Mouse (Mus musculus): ENCODE data around the gene Cartpt.
A peak's percentile ranks its signal among the peaks of the same experiment; 100 is the strongest.
"Not testable (repeated sequence)": the region's sequence is repeated elsewhere in the genome, so short reads cannot be mapped to it uniquely, and the experiment has no call there.

The Cartpt gene

GRCm38 (mm10) chr13:99900965-99901364 lies at the start of gene Cartpt:
Gene Cartpt, minus strand, starts transcription at chr13:99901091.
- no peak for DNase-seq (ENCODE audit: low read depth in 2 of 2, low spot score in 2 of 2)

GRCm38 (mm10) chr13:99947417-99947816 lies 46.5 kb upstream of the Cartpt start:
- no peak for DNase-seq (ENCODE audit: low read depth in 2 of 2, low spot score in 2 of 2)

DNA sequence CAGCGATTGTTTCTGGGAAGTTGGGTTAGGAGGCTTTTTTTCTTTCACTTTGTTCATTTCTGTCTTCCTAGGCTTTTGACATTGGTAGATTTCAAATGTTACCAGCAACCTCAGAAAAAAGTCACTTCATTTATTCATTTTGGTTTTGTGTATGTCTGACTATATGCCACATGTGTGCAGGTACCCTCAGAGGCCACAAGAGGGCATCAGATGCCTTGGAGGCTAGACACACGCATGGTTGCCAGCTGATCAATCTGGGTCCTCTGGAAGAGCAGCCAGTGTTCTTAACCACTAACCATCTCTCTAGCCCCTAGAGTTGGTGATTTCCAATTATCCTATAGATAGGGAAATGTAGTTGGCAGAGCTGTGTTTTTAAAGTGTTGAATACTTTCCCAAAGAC lies 42.6 kb upstream of the Cartpt start:
- no peak for DNase-seq (ENCODE audit: low read depth in 2 of 2, low spot score in 2 of 2)

DNA sequence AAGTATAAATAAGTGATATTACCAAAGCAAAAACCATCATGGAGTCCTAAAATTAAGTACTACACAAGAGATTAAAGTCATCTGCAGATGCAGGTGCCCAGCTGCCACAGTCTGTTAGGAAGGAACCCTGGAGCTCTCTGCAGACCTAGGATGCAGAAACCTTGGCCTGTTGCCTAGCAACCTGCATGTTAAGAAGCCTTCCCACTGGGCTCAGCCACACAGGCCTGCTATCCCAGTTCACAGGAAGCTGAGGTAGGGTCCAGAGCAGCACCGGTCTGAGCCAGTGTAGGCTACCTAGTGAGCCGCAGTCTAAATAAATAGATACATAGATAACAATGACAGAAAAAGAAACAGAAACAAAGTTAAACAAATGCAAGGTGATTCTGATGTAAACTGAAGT lies 39.7 kb upstream of the Cartpt start:
- DNase-seq (ENCODE audit: low read depth in 2 of 2, low spot score in 2 of 2) = no peak

DNA sequence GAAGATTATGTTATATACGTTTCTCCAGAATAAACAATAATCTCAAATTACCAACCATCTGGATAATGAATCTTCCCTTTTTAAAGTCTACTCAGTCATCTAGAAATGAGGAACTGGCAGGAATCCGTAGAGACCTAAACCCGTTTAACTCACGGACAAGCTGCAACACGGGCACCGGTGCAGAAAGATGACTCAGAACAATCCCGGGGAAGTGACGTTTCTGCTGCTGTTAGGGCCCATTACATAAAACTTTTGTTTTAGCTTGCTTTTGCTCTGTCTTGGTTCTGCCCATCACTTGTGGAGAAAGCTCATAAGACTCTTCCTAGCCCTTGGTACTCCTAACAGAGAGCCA lies 38.4 kb upstream of the Cartpt start:
- no peak for DNase-seq (ENCODE audit: low read depth in 2 of 2, low spot score in 2 of 2)

GRCm38 (mm10) chr13:99938606-99939319 lies 37.9 kb upstream of the Cartpt start:
- no peak for DNase-seq (ENCODE audit: low read depth in 2 of 2, low spot score in 2 of 2)

GRCm38 (mm10) chr13:99937741-99938140 lies 36.9 kb upstream of the Cartpt start:
- no peak for DNase-seq (ENCODE audit: low read depth in 2 of 2, low spot score in 2 of 2)

DNA sequence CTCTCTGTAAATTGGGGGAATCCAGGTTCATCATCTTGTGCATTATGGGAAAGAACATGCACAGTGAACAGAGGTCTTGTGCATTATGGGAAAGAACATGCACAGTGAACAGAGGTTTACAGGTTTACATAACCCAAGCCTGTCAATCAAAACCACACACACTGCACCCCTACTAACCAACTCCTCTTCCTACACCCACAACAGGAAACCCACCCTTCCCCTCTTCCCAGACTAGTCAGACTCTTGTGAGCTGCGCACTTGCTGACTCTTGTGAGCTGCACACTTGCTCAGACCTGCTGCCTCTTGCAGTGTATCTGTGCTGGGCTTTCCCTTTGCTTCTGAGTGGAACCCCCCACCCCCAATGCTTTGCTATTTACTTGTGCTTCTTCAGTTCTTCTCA lies 31.5 kb upstream of the Cartpt start:
- DNase-seq (ENCODE audit: low read depth in 2 of 2, low spot score in 2 of 2) = peak in 1 of 2 experiments; percentile 12

GRCm38 (mm10) chr13:99931502-99931901 lies 30.6 kb upstream of the Cartpt start:
- no peak for DNase-seq (ENCODE audit: low read depth in 2 of 2, low spot score in 2 of 2)

GRCm38 (mm10) chr13:99926249-99926648 lies 25.4 kb upstream of the Cartpt start:
- no peak for DNase-seq (ENCODE audit: low read depth in 2 of 2, low spot score in 2 of 2)

GRCm38 (mm10) chr13:99915632-99916031 lies 14.7 kb upstream of the Cartpt start:
- no peak for DNase-seq (ENCODE audit: low read depth in 2 of 2, low spot score in 2 of 2)

GRCm38 (mm10) chr13:99900557-99900892 lies 366 bp downstream of the Cartpt start:
- no peak for DNase-seq (ENCODE audit: low read depth in 2 of 2, low spot score in 2 of 2)

- DNase-seq (ENCODE audit: low read depth in 2 of 2, low spot score in 2 of 2) = no peak
These were observed 978 bp downstream of the Cartpt start for GRCm38 (mm10) chr13:99899670-99900556.

DNA sequence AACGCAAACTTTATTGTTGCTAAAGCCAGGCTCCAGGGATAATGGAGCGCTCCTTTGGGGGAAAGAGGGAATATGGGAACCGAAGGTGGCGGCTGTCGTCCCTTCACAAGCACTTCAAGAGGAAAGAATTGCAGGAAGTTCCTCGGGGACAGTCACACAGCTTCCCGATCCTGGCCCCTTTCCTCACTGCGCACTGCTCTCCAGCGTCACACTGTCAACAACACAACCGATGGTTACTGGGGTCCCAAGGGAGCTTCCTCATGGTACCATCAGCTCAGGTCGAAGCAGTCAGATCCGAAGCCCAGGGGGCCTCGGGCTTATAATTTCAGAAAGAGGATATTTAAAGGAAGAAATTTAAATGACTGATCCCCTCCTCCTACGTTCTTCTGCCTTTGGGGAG lies 2.1 kb downstream of the Cartpt start:
- no peak for DNase-seq (ENCODE audit: low read depth in 2 of 2, low spot score in 2 of 2)

- DNase-seq (ENCODE audit: low read depth in 2 of 2, low spot score in 2 of 2) = no peak
These were observed 15.3 kb downstream of the Cartpt start for GRCm38 (mm10) chr13:99885636-99886035.

DNA sequence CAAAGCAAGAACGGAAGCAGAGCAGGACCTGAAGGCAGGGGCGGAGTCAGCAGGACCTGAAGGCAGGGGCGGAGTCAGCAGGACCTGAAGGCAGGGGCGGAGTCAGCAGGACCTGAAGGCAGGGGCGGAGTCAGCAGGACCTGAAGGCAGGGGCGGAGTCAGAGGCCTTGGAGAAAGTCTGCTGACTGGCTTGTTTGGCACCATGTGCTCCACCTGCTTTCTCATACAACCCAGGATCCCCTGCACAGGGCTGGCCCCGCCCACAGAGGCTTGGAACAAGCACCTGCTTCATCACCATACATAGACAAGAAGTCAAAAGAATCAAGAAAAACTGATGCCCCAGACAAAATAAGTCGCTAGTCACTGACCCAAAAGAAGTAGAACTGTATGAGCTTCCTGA lies 19.1 kb downstream of the Cartpt start:
- DNase-seq (ENCODE audit: low read depth in 2 of 2, low spot score in 2 of 2) = not testable (repeated sequence)

DNA sequence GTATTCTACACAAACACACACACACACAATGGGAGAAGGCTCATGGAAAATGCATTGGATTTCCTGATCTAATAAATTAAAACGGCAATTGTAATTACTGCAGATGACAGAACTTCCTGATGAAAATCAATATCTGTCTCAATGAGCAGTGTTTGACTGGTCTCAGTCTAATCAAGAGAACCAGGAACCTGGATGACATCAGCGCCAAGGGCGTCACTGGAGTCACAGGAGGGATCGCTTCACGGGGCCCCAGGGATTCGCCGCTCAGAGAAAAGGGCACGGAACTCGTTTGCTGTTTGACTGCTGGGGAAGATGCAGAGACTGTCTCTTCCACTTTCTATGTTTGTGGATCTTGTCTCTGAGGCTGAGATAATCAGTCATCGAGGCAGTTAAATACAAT lies 21.2 kb downstream of the Cartpt start:
- DNase-seq (ENCODE audit: low read depth in 2 of 2, low spot score in 2 of 2) = no peak

- no peak for DNase-seq (ENCODE audit: low read depth in 2 of 2, low spot score in 2 of 2)
These were observed 28.8 kb downstream of the Cartpt start for GRCm38 (mm10) chr13:99872059-99872458.

DNA sequence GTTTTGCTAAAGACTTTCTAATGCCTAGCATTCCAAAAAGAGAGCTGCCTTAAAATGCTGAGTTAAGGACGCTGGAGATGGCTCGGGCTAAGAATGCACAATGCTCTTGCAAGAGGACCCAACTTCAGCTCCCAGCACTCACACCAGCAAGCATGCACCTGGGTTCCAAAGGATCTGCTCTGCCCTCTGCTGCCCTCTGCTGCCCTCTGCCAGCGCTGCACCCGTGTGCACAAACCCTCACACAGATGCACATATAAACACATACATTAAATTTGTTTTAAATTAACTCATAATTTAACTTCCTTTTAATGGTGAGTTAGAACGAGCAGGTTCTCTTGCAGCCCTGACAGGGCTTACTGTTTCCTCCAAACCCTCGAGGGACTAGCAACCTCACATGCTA lies 32.5 kb downstream of the Cartpt start:
- no peak for DNase-seq (ENCODE audit: low read depth in 2 of 2, low spot score in 2 of 2)

DNA sequence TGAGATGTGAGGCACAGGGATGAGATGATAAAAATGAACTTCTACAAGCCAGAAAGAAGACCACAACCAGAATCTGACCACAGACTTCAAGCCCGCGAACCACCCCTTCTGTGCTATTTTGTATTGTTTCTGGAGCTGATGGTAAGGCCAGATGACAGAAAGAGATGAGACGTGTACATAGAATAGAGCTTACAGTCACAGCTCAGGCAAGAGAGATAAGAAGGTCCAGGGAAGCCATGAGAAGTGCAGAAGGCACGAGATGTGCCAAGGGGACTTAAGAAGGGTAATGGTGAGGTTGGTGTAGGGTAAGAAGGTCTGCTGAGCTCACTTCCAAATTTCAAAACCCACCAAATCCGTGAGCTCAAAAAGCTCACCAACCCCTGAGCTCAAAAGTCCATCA lies 36.6 kb downstream of the Cartpt start:
- DNase-seq (ENCODE audit: low read depth in 2 of 2, low spot score in 2 of 2) = no peak

DNA sequence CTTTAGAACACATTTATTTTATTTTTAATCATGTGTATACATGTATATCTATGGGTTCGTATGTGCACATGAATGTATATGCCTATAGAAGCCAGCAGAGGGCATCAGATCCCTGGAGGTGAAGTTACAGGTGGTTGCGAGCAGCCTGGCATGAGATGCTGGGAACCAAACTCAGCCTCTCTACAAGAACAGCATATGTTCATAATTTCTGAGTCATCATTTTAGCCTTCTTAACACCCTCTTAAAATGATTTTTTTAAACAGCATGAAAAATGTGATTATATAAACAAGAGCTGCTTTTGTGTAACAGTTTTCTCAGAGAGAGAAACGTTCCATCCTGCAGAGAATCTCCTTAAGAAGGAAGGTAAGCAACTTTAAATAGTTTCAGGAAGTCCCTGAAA lies 40.2 kb downstream of the Cartpt start:
- DNase-seq (ENCODE audit: low read depth in 2 of 2, low spot score in 2 of 2) = no peak

DNA sequence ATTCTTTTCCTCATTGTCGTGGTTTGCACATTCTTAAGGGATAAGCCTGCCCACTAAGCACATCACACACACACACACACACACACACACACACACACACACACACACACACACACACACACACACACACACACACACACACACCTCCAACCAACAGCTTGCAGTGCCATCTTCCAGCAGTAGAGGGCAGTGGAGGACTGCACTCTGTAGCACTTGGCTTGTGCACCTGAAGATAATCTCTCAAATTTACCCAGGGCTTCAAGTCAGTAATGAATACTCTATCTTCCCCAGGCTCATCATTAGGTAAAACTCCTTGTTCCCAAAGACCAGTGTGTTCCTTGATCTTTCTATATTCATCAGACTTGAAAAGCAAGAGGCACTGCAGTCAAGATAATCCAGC lies 41.8 kb downstream of the Cartpt start:
- DNase-seq (ENCODE audit: low read depth in 2 of 2, low spot score in 2 of 2) = peak; percentile 41 to 56

GRCm38 (mm10) chr13:99857879-99858278 lies 43.0 kb downstream of the Cartpt start:
- DNase-seq (ENCODE audit: low read depth in 2 of 2, low spot score in 2 of 2) = no peak

Measured in CD8-positive naive resting alpha-beta T cell, adult 2 months (primary cell).